Mouse (Mus musculus) heart, postnatal 0 days (tissue): Measurements from ENCODE around the gene Ctf2. TPM values are rescaled to one million over a fixed set of nuclear protein-coding genes. Genes with fewer than 3 reads are reported as not detected.

Source experiments
- ATAC-seq: fragments of 200-750 bp; cut with Nextera tagmentation; 2 replicates; pipeline ENCODE4 v1.8.0; 2017; ENCODE audit warnings: low read depth, moderate number of reproducible peaks, moderate library complexity; ENCODE audit not compliant: insufficient read depth
- DNase-seq: peaks from one replicate; pipeline ENCODE4 v3.0.0-alpha.2; 2016; ENCODE audit warnings: low spot score
- H3K27ac ChIP-seq: fragments of 300-500 bp; sonication (generic); 2 replicates; pipeline ENCODE4 v1.5.1; 2014; ENCODE audit warnings: low read depth, mild to moderate bottlenecking
- H3K27me3 ChIP-seq: fragments of 300-500 bp; sonication (generic); 2 replicates; pipeline ENCODE4 v1.6.1; 2014; ENCODE audit warnings: low read length, mixed read lengths; ENCODE audit not compliant: control insufficient read depth, insufficient read depth
- H3K36me3 ChIP-seq: fragments of 300-500 bp; sonication (generic); replicated peaks from 2 replicates; pipeline ENCODE4 v1.6.1; 2014; ENCODE audit warnings: low read length, mixed read lengths; ENCODE audit not compliant: control insufficient read depth, insufficient read depth
- H3K4me1 ChIP-seq: fragments of 300-500 bp; sonication (generic); 2 replicates; pipeline ENCODE4 v1.6.1; 2014; ENCODE audit warnings: antibody characterized with exemption; ENCODE audit not compliant: control insufficient read depth, insufficient read depth
- H3K4me2 ChIP-seq: fragments of 300-500 bp; sonication (generic); 2 replicates; pipeline ENCODE4 v1.6.1; 2014; ENCODE audit warnings: low read depth, mild to moderate bottlenecking, low read length, moderate library complexity
- H3K4me3 ChIP-seq: fragments of 300-500 bp; sonication (generic); 2 replicates; pipeline ENCODE4 v1.5.1; 2014; ENCODE audit warnings: low read depth, low read length
- H3K9ac ChIP-seq: fragments of 300-500 bp; sonication (generic); replicated peaks from 2 replicates; pipeline ENCODE4 v1.6.1; 2014; ENCODE audit warnings: low read depth, low read length, mixed read lengths
- H3K9me3 ChIP-seq: fragments of 300-500 bp; sonication (generic); replicated peaks from 2 replicates; pipeline ENCODE4 v1.6.1; 2016; ENCODE audit warnings: low read length; ENCODE audit not compliant: control insufficient read depth
- CTCF ChIP-seq: IDR thresholded peaks from 2 replicates; pipeline ENCODE4 v1.5.1; 2016; ENCODE audit warnings: antibody characterized with exemption, control low read depth, low read depth
- EP300 ChIP-seq: IDR thresholded peaks from 2 replicates; pipeline ENCODE4 v1.6.1; 2016; ENCODE audit warnings: antibody characterized with exemption, low read depth
- WGBS: fragments of 180-500 bp; shearing (Covaris S2); extraction: QIAGEN DNeasy Blood & Tissue Kit; methylation state at CpG from one replicate; pipeline ENCODE4 v1.1.7; 2014; 5-methylcytosine and 5-hydroxymethylcytosine counted together
- polyA plus RNA-seq: library from polyadenylated mRNA; unstranded; fragments of >200 nt; fragmentation: Nextera tagmentation; extraction: Ambion mirVana; gene quantifications from 2 replicates; pipeline ENCODE4 v1.2.1, GENCODE M21; 2015
- total RNA-seq: library from RNA; depleted of rRNA; stranded (reverse); fragments of >200 nt; gene quantifications from 2 replicates; pipeline ENCODE4 v1.2.3, GENCODE M21; 2014; ENCODE audit warnings: low replicate concordance

Gene Ctf2
- total and polyA plus RNA-seq, 2 experiments from 2014 or later, result not detected

DNA sequence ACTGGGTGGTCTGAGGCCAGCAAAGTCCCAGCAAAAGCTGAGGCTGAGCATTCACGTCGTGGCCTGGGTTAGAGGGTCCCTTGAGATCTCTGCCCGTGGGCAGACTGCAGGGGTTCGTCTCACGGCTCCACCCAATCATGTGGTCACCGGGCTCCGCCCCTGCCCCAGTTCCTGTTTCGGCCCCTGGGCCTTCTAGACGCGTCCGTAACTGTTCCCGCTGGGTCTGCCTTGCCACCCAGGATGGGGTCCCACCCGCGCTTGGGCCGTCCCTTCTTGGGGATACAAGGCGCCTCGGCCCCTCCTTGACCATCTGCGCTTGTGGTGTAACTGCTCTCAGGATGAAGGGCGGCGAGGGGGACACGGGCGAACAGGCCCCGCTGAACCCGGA, 37.7 kb upstream of the Ctf2 start, which contains the start of gene Orai3:
TSS of gene Orai3 (plus strand) at position 165 of the 388 bp plus-strand sequence.
- Histone ChIP-seq H3K27ac (peak within 1 kb of the TSS; percentile 85), H3K9me3 (no peaks in the 10 kb centered on the region), H3K4me3 (peak within 1 kb of the TSS; percentile 69), H3K4me2 (peak within 1 kb of the TSS; percentile 82), H3K4me1 (peaks cover 12% of the 10 kb centered on the region), H3K27me3 (no peaks in the 10 kb centered on the region), H3K9ac (peak within 1 kb of the TSS; percentile 86), H3K36me3 (peaks cover 22% of the 10 kb centered on the region)
- 1% methylated on average over 21 of the region's 24 CpGs for WGBS
- no peak for TF ChIP-seq CTCF
- 0 out of 2 replicates have a peak, but pooled peaks have one; percentile 47 for TF ChIP-seq EP300
- ATAC-seq (peak; percentile 73), DNase-seq (peak; percentile 72)

- Histone ChIP-seq H3K27ac (peak overlapping the region; percentile 85), H3K4me1 (peaks cover 12% of the 10 kb centered on the region), H3K4me3 (peak overlapping the region; percentile 69), H3K4me2 (peak overlapping the region; percentile 82), H3K9ac (peak overlapping the region; percentile 86), H3K36me3 (peaks cover 26% of the 10 kb centered on the region), H3K9me3 (no peaks in the 10 kb centered on the region), H3K27me3 (no peaks in the 10 kb centered on the region)
- ATAC-seq (peak; percentile 88), DNase-seq (peak; percentile 98)
- WGBS, result 3% methylated on average over 16 of the region's 16 CpGs
- TF ChIP-seq CTCF, result no peak
- TF ChIP-seq EP300, result no peak
Observed at GRCm38 (mm10) chr7:127768997-127769593, 37.1 kb upstream of the Ctf2 start.

DNA sequence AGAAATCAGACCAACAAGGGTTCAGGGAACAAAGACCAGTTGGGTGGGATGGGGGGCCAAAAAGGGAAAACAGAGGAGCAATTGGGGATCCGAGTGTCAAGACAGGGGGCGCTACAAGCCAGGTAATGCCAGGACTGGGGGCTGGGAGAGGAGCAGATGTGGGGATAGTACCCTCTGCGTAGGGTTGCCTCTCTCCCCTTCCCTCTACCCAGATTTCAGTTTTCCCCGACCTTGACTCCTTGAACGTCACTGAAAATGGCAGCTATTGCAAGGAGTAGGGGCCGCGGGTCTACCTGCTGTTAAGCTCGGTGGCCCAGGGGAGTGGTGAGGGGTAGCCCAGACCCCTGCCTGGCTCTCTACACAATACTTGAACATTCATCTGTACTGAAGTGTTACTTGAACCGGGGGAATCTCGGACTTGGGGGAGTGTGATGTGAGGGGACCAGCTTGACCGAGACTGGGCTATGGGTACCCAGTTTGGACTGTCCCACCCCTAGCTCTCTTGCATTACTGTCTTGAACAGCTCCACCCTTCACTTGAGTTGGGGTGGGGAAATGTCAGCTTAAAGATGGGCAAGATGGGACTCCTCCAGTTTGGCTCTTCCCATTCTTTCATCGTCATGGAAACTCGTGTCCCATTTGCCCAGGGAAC, 36.5 kb upstream of the Ctf2 start:
- ATAC-seq (no peak), DNase-seq (no peak)
- H3K4me2 ChIP-seq, result no peak overlapping the region
- H3K9ac ChIP-seq, result no peak overlapping the region
- 64% methylated on average over 13 of the region's 13 CpGs for WGBS
- H3K27ac ChIP-seq, result no peak overlapping the region
- TF ChIP-seq EP300, result no peak
- no peak for TF ChIP-seq CTCF
- H3K4me1 ChIP-seq, result peaks cover 12% of the 10 kb centered on the region
- H3K36me3 ChIP-seq, result peaks cover 32% of the 10 kb centered on the region
- H3K27me3 ChIP-seq, result no peaks in the 10 kb centered on the region
- H3K4me3 ChIP-seq, result no peak overlapping the region
- H3K9me3 ChIP-seq, result no peaks in the 10 kb centered on the region

DNA sequence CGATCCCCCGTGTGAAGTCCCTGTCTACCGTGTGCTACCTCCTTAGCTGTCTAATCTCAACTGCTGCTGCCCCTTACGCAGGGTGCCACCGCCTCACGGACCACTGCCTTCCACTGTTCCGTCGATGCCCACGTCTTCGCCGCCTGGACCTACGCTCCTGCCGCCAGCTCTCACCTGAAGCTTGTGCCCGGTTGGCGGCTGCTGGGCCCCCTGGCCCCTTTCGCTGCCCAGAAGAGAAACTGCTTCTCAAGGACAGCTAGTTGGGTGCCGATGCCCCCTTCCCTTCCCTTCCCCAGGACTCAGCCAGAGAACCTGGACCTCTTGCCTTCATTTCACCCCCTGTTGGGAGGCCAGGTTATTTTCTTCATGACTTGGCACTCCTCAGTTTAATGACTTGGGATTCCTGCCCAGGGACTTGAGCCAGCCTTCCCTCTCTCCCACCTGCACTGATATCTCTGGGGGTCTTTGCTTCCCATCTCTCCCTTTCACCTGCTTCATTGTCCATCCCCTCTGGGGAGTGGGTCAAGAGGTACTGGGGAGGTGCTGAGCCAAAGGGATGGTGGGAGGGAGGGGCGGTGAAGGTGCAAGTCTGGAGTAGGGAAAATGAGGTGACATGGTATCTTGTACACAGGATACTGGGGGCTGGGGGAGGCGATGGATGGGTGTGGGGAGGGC, 35.8 kb upstream of the Ctf2 start:
- Histone ChIP-seq H3K4me1 (peaks cover 12% of the 10 kb centered on the region), H3K4me3 (no peak overlapping the region), H3K9ac (no peak overlapping the region), H3K36me3 (peaks cover 37% of the 10 kb centered on the region), H3K9me3 (no peaks in the 10 kb centered on the region), H3K27ac (no peak overlapping the region), H3K4me2 (no peak overlapping the region), H3K27me3 (no peaks in the 10 kb centered on the region)
- 91% methylated on average over 19 of the region's 19 CpGs for WGBS
- TF ChIP-seq EP300 (no peak), CTCF (no peak)
- ATAC-seq (no peak), DNase-seq (no peak)

- peaks cover 42% of the 10 kb centered on the region for H3K36me3 ChIP-seq
- no peak overlapping the region for H3K4me2 ChIP-seq
- ATAC-seq (no peak), DNase-seq (no peak)
- no peak for TF ChIP-seq CTCF
- no peak for TF ChIP-seq EP300
- WGBS, result 70% methylated on average over 17 of the region's 17 CpGs
- H3K27ac ChIP-seq, result no peak overlapping the region
- H3K9me3 ChIP-seq, result no peaks in the 10 kb centered on the region
- H3K27me3 ChIP-seq, result no peaks in the 10 kb centered on the region
- H3K4me1 ChIP-seq, result peaks cover 12% of the 10 kb centered on the region
- H3K4me3 ChIP-seq, result no peak overlapping the region
- H3K9ac ChIP-seq, result no peak overlapping the region
Observed at GRCm38 (mm10) chr7:127766851-127767609, 35.1 kb upstream of the Ctf2 start.
